Mouse (Mus musculus) CD4-positive helper T cell, adult 2 months (primary cell): ENCODE results near the gene Hdac11.
A peak's percentile ranks its signal among the peaks of the same experiment; 100 is the strongest.
"Not testable (repeated sequence)": the region's sequence is repeated elsewhere in the genome, so short reads cannot be mapped to it uniquely, and the experiment has no call there.

Source experiments
- DNase-seq: peaks from one replicate; pipeline ENCODE4 v3.0.0-alpha.2; 2012; ENCODE audit warnings: low read depth, missing footprints, low spot score

Gene Hdac11

DNA sequence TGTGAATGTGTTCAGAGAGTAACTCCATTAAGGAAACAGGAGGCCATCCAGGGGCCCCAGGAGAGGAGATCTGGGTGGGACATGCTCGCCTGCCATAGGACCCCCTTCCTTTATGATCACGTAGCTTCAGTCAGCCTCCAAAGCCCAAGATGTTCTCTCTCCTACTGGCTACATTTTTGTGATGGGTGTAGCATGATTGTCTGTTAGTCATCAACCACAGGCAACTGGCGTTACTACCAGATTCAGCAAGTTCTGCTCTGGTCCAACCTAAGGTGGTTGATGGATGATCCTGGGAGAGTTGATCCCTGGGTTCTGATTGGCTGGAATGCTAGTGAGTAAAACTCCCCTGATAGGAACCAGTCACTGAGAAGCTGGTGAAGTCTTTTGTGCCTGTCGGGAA lies 46.1 kb downstream of the Hdac11 start:
- DNase-seq = no peak

DNA sequence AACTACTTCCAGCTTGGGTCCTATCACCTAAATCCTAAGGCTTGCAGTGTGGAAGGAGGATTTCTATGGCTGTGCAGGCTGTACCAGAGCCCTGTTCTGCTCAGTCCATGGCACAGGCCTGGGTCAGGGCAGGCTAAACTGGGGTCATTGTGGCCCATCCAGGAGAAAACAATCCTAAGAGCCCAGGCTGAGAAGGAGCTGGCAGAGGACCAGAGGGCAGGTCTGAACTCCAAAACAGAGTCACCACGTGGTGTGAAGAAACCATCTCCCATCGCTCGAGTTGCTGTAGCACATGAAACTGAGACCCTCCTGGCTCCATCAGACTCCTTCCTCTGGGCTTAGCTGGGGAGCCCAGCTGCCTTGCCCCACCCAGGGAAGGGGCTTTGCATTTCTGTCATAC lies 48.9 kb downstream of the Hdac11 start:
- no peak for DNase-seq

GRCm38 (mm10) chr6:91205791-91206190 lies 49.3 kb downstream of the Hdac11 start:
- no peak for DNase-seq

GRCm38 (mm10) chr6:91207491-91207890 lies 51.0 kb downstream of the Hdac11 start:
- DNase-seq = no peak

DNA sequence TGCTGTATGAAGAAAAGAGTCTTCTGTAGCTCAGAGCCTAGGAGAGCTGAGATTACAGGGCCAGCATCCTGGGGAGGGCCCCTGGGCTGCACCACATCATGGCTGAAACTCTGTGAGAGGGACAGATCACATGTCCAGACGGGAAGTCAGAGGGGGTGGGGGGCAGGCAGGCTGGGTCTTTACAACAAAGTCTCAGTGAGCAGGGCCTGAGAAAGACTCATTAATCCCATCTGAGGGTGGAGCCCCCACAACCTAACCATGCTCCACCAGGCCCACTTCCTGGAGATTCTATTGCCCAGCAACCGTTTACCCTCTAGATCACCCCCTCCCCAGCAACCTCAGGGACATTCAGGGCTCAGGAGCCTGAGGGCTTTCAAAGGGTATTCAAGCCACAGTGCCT lies 53.3 kb downstream of the Hdac11 start:
- DNase-seq = no peak

GRCm38 (mm10) chr6:91210852-91211251 lies 54.4 kb downstream of the Hdac11 start:
- no peak for DNase-seq

GRCm38 (mm10) chr6:91212155-91212554 lies 55.7 kb downstream of the Hdac11 start, which contains the start of gene Fbln2:
Gene Fbln2 (plus strand): TSS chr6:91212455.
- DNase-seq = not testable (repeated sequence)

GRCm38 (mm10) chr6:91212571-91212970 lies 56.1 kb downstream of the Hdac11 start:
- DNase-seq = peak; percentile 3

DNA sequence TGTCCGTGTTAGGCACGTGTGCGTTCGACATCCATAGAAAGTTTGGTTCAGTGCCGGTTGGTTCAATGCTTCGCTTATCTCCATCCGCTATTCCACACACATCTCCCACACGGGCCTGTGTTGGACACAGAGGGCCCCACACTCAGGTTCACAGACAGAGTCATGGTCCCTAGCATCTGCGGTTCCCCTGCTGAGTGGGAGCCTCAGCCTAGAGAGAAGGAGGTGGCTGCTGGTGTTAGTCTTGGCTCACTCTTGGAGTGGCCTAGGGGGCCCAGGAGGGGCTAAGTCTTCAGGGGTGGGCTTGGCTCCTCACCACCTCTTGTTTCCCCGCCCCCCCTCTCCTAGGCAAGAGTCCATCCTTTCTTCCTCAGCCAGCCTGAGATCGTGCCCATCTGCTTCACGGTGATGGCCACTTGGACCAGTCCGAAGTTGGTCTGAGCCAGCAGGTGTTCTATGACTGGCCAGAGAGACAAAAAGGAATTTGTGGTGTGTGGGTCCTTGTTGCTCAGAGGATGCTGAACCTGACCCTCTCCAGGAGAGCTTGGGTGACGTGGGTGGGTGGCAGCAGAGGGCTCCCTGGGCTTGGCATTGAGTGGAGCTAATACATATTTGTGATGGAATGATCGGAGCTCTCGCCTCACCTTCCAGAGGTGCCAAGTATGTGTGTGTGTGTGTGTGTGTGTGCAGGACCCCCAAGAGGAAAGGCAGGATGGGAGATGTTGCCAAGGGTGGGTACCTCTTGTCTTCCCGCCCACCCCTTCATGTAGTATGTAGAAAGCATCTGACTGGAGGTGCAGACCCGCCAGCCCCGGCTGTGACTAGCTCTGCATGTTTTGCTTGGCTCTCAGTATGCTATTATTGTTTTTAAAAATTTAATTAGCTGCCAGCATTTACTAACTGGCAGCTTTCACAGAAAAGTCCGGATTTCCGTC lies 57.1 kb downstream of the Hdac11 start:
- no peak for DNase-seq

DNA sequence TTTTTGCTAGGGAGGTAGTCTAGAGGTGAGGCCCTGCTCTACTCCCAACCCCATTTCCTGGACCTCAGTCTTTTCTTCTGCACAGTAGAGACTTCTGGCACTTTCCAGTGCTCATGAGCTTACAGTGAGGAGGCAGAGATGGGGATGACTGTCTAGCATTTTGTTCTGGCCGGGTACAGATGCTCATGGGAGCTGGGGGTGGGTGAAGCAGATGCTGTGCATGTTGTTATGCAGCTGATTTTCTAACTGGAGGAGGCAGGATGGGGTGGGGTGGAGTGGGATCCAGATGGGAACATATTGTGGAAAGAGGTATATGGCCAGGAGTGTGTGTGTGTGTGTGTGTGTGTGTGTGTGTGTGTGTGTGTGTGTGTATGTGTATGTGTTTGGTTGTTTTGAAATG lies 59.0 kb downstream of the Hdac11 start:
- DNase-seq = no peak

DNA sequence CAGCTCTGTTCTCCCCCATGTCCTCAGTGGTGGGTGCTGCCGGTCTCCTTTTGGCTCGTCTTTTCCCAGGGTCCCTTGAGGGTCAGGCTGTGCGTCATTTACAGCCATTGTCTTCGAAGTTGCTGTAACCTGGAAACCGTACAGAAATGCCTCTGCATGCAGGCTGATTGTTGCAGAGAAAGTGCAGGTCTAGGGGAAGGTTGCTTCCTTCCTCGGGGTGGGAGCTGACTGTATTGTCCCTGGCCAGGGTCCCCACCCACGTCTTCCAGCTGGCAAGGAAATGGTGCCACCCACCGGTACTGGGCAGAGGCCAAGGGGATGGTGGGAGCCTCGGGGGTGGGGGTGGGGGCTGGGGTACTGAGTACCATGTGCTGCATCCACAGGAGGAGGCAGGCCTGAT lies 62.0 kb downstream of the Hdac11 start:
- DNase-seq = no peak

DNA sequence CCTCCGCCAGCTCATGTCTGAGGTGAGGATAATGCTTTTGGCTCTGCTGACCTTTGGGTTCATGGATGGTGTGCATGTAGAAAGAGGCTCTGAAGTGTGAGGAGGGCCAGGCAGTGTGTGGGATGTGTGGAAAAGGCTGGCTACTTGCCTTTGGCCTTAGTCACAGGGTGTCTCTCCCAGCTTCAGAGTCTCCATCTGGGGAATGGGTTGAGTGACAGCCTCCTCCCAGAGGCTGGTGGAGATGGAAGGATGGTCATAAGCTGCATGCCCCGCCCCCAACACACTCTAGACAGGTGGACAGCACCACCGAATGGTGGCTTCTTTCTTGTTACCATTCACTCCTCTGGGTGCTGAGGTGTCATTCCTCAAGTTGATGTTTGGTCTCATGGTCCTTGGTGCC lies 62.4 kb downstream of the Hdac11 start:
- DNase-seq = no peak

DNA sequence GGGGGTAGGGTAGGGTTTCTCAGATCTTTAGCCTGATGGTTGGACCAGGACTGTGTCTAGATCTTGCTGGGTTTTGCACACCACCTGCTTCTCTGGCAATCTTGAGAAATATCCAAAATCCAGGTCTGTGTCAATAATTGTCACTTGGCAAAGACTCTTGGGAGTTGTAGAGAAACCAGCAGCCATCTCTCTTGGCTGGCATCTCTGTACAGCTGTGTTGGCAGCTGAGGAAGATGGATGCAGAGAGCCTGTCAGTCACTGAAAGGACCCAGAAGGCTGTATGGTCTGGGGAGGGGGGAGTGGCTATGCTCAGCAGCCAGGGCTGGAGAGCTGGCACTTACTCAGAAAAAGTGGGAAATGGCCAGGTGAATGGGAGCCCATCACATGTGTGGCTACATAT lies 63.6 kb downstream of the Hdac11 start:
- DNase-seq = no peak

DNA sequence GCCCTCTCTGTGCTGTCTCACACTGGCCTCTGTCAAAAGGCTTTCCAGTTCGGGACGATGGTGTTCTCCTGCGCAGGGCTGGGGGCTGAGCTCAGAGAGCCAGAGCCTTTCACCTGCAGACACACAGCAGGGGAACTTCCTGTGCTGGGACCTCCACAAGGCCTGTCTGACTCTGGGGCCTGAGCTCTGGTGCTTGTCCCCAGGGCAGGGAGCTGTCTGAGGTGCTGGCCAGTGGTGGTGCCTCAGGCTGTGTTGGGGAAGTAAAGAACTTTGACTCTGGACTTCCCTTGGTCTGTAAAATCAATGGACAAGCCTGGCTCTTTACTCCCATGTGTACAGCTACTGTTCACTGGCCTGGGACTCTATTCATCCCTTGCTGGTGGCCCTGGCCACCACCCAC lies 64.6 kb downstream of the Hdac11 start:
- no peak for DNase-seq

- no peak for DNase-seq
These were observed 66.4 kb downstream of the Hdac11 start for GRCm38 (mm10) chr6:91222694-91223346.
